Mouse (Mus musculus) G1E (cell line): ENCODE measurements at regions not wholly inside any gene's neighbourhood (a gene's known extent, or its start where the extent isn't known, plus 50 kb on each side); places are given as distances from the start of the nearest gene placed in this dataset.

Experiments used
- ATAC-seq: 2 replicates; pipeline ENCODE4 v1.8.0; 2016; ENCODE audit warnings: mild to moderate bottlenecking; ENCODE audit not compliant: insufficient number of reproducible peaks, poor library complexity, low FRiP score, severe bottlenecking; ENCODE audit errors: extremely low read depth
- DNase-seq: peaks from one replicate; pipeline ENCODE4 v3.0.0; 2012; ENCODE audit warnings: low spot score
- H3K27me3 ChIP-seq: 2 replicates; pipeline ENCODE4 v1.6.1; 2012; ENCODE audit warnings: mild to moderate bottlenecking, low read length, inconsistent platforms; ENCODE audit not compliant: insufficient read depth
- H3K36me3 ChIP-seq: replicated peaks from 2 replicates; pipeline ENCODE3; 2012; ENCODE audit warnings: mild to moderate bottlenecking, inconsistent platforms
- H3K4me1 ChIP-seq: 2 replicates; pipeline ENCODE4 v1.6.1; 2012; ENCODE audit warnings: low read depth, low read length, inconsistent platforms, mixed read lengths; ENCODE audit not compliant: insufficient read depth
- H3K4me3 ChIP-seq: 2 replicates; pipeline ENCODE4 v1.5.1; 2012; ENCODE audit warnings: low read depth, mild to moderate bottlenecking, inconsistent platforms, low read length, moderate library complexity, mixed read lengths
- H3K9me3 ChIP-seq: replicated peaks from 2 replicates; pipeline ENCODE4 v1.6.1; 2012; ENCODE audit warnings: inconsistent platforms
- CTCF ChIP-seq: IDR thresholded peaks from 2 replicates; pipeline ENCODE4 v1.5.1; 2012; ENCODE audit warnings: low read depth, low read length, inconsistent platforms, mixed read lengths
- GATA1 ChIP-seq: IDR thresholded peaks from 2 replicates; pipeline ENCODE4 v1.6.1; 2012; ENCODE audit warnings: borderline replicate concordance, low read length, inconsistent platforms, mixed read lengths
- GATA2 ChIP-seq: IDR thresholded peaks from 2 replicates; pipeline ENCODE4 v1.6.1; 2012; ENCODE audit warnings: low read depth, low read length, inconsistent platforms, borderline replicate concordance
- POLR2AphosphoS5 ChIP-seq: IDR thresholded peaks from 2 replicates; pipeline ENCODE4 v1.6.1; 2012; ENCODE audit warnings: low read depth, low read length, inconsistent platforms; ENCODE audit not compliant: insufficient replicate concordance
- TAL1 ChIP-seq: conservative IDR thresholded peaks from 2 replicates; pipeline ENCODE4 v1.6.1; 2012; ENCODE audit warnings: low read depth, low read length, inconsistent platforms, mixed read lengths

DNA sequence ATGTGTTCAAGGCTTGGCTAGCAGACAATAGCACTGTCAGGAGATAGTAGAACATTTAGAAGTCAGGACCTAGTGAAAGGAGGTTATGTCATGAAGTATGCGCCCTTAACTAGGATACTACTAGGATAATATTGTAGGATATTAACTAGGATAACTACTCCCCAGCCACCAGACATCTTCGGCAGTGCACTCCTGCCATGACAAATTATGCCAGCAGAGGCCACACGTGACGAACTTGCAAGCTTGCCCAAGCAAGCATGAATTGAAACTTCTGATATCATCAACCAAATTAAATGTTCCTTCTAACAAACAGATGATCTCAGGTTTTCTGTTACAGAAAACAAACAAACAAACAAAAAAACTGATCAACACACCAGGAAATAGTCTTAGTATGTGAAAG, 72.2 kb upstream of the Tnfsf11 start:
- ATAC-seq (no peak), DNase-seq (no peak)
- Histone ChIP-seq H3K4me1 (no peaks in the 10 kb centered on the region), H3K9me3 (peaks cover 24% of the 10 kb centered on the region), H3K27me3 (no peaks in the 10 kb centered on the region), H3K36me3 (no peaks in the 10 kb centered on the region), H3K4me3 (no peak overlapping the region)
- TF ChIP-seq CTCF (no peak), TAL1 (no peak), GATA1 (no peak), GATA2 (no peak), POLR2AphosphoS5 (no peak)

DNA sequence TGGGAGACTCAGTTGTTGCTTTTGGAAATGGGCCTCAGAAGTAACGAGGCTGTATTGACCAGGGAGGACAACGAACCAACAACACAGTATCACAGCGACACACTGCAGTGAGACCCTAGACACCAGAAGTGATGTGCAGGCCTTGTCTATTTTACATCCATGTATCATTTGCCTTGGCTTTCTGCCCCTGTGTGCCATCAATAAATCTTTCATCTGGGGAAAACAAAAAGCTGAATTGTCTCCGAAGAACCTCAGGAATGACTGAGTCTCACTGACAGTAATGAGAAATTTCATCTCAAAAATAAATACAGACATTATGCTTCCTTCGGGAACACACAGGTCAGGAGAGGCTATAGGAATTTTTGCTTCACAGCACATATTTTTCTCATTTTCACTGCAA, 68.7 kb upstream of the Tnfsf11 start:
- TF ChIP-seq TAL1 (no peak), GATA2 (no peak)
- no peak for ATAC-seq
- Histone ChIP-seq H3K4me1 (no peaks in the 10 kb centered on the region), H3K27me3 (no peaks in the 10 kb centered on the region), H3K9me3 (peaks cover 16% of the 10 kb centered on the region), H3K4me3 (no peak overlapping the region), H3K36me3 (no peaks in the 10 kb centered on the region)
- DNase-seq, result no peak

DNA sequence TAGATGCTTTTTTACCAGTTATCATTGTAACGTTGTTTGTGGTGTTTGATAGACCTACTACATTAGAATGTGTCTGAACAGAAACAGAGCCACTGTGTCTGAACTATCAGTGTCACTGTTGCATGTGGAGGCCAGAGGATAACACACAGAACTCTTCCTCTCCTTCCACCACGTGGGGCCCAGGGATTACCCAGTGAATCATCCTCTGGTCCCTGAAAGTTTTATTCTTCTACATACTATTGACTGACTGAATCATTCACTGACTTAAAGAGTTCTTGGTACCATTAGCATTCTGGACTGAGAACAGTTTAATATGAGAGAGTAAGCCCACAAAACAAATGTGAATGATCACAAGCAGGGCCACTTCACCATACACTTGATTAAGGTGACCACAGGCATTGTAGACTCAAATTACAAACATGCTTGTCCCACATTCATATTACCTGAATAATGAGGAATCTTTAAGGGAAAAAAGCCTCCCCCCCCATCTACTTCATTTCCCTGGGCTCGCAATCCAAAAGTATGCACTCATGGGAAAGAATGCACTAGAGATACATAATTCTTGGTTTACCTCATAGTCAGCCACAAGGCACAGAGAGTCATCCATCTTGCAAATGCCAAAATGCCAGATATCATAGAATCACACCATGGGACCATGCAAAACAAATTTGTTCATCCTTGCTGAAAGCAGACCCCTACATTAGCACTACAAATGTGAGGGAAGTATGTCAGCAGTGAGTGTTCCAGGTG, 68.1 kb upstream of the Tnfsf11 start:
- H3K9me3 ChIP-seq, result peaks cover 19% of the 10 kb centered on the region
- ATAC-seq, result no peak

DNA sequence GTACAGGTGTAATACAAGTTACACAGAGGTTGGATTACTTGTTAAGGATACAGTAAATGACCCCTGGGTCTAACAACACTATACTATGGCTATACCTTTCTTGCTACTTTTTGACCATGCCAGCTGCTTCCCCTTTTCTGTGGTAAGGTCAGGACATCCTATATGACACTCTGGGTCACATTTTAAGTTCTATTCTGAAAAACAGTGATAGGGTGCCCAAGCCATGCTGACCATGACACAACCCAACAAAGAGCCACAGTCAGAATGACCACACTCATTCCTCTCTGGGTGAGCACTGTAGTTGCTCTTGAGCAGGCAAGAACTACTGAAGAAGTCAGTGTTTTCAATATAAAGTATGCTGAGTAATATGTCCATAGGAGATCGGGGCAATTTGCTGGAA, 64.3 kb upstream of the Tnfsf11 start:
- no peaks in the 10 kb centered on the region for H3K27me3 ChIP-seq
- no peak overlapping the region for H3K4me3 ChIP-seq
- H3K9me3 ChIP-seq, result peaks cover 32% of the 10 kb centered on the region
- H3K4me1 ChIP-seq, result no peaks in the 10 kb centered on the region
- no peak for DNase-seq
- ATAC-seq, result no peak
- H3K36me3 ChIP-seq, result no peaks in the 10 kb centered on the region
- no peak for TF ChIP-seq GATA2
- TF ChIP-seq POLR2AphosphoS5, result no peak
- TF ChIP-seq CTCF, result no peak
- TF ChIP-seq GATA1, result no peak
- TF ChIP-seq TAL1, result no peak

More for the DNA sequence above, 68.1 kb upstream of the Tnfsf11 start:
- no peak overlapping the region for H3K4me3 ChIP-seq
- no peaks in the 10 kb centered on the region for H3K27me3 ChIP-seq
- H3K36me3 ChIP-seq, result no peaks in the 10 kb centered on the region
- TF ChIP-seq CTCF, result no peak
- TF ChIP-seq TAL1, result no peak
- TF ChIP-seq GATA1, result no peak
- TF ChIP-seq GATA2, result no peak
- TF ChIP-seq POLR2AphosphoS5, result no peak
- no peak for DNase-seq
- no peaks in the 10 kb centered on the region for H3K4me1 ChIP-seq

DNA sequence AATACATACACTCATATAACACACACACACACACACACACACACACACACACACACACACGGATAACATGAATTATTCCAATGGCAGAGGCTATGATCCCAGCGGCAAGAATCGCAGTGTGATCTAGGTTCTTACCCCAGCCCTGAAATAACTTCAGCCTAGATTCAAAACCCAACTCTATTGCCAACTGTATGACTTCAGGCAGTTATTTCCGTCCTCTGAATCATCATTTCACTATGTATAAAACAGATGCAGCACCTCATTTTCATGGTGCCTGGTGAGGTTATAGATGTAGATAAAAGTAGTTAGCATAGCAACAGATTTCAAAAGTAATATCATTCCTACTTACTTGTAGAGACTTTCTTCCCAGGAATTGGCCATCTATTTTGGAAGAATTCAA, 61.0 kb upstream of the Tnfsf11 start:
- H3K4me3 ChIP-seq, result no peak overlapping the region
- DNase-seq (no peak), ATAC-seq (no peak)
- no peaks in the 10 kb centered on the region for H3K36me3 ChIP-seq
- no peaks in the 10 kb centered on the region for H3K4me1 ChIP-seq
- no peaks in the 10 kb centered on the region for H3K27me3 ChIP-seq
- peaks cover 24% of the 10 kb centered on the region for H3K9me3 ChIP-seq
- TF ChIP-seq CTCF, result no peak
- no peak for TF ChIP-seq GATA2
- no peak for TF ChIP-seq TAL1
- TF ChIP-seq GATA1, result no peak
- TF ChIP-seq POLR2AphosphoS5, result no peak

DNA sequence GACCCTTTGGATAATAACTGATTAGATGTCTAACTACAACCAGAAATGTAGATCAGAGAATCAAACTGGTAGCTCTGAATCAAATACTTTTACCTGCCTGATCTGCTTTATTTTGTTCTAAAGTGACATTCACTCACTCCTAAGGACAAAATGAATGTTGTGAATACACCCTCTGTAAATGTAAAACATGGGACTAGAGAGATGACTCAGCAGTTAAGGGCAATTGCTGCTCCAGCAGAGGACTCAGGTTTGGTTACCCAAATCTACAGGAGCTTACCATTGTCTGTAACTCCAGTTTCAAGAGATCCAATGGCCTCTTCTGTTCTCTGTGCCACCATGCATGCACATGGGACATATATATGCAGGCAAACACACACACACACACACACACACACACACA, 57.0 kb upstream of the Tnfsf11 start:
- Histone ChIP-seq H3K9me3 (peaks cover 19% of the 10 kb centered on the region), H3K36me3 (no peaks in the 10 kb centered on the region), H3K27me3 (no peaks in the 10 kb centered on the region), H3K4me1 (no peaks in the 10 kb centered on the region), H3K4me3 (no peak overlapping the region)
- TF ChIP-seq TAL1 (no peak), CTCF (no peak), POLR2AphosphoS5 (no peak), GATA2 (no peak), GATA1 (no peak)
- DNase-seq, result no peak
- ATAC-seq, result no peak

DNA sequence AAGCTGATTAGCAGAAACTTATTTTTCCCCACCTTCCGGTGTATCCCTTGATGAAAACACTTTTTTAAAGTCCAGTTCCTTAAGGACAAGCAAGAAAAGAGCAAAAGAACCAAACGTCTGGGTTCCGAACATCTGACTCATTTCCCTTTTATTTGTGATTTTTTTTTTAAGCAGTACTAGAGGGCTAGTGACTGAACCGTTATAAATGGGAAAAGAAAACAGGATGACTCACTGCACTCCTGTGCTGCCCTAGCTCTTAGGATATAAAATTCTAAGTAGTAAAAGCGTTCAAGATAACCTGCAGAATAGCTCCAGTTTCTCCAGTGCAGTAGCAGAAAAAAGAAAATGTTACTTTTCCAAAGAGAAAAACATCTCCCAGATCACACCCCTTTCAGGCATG, 55.3 kb upstream of the Tnfsf11 start:
- no peak for DNase-seq
- Histone ChIP-seq H3K9me3 (peaks cover 15% of the 10 kb centered on the region), H3K4me3 (no peak overlapping the region), H3K36me3 (no peaks in the 10 kb centered on the region), H3K4me1 (no peaks in the 10 kb centered on the region), H3K27me3 (no peaks in the 10 kb centered on the region)
- TF ChIP-seq GATA1 (no peak), TAL1 (no peak), CTCF (no peak), POLR2AphosphoS5 (no peak), GATA2 (no peak)
- ATAC-seq, result no peak
